Mouse (Mus musculus): ENCODE measurements at regions not wholly inside any gene's neighbourhood (a gene's known extent, or its start where the extent isn't known, plus 50 kb on each side); places are given as distances from the start of the nearest gene placed in this dataset.

DNA sequence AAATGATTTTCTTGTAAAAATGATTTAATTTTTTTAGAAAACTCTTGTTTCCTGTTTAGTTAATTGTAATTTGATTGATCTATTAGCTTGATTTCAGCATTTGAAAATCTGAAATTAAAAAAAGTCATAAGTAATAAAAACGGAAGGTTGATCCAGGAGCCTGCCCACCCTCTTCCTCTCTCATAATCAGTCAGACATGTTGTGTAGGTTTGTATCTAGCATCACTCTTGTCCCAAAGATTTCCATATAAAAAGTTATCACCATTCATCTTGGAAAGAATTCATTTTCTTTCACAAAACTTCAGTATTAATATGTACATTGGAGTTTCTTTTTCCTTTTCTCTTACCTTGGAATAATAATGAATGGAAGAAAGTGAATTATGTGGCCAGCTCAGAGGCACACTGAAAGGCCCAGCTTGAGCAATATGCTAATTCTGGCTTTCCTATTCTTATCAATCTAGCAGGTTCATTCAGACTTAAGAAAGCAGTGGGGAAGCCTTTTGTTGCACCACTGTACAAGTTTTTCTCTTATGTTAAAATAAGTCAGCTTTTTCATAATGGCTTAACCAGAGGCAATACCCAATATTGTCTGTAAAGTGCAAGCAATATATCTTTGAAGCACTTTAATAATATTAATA is 185.6 kb upstream of the Grm3 start (continued):
- TF ChIP-seq SIN3A (IDR thresholded peaks at IDR 0.05; ENCODE audit: low read length) (no peak), ZC3H11A (IDR thresholded peaks at IDR 0.05; ENCODE audit: low read depth, low read length) (no peak), E2F4 (IDR thresholded peaks at IDR 0.05; ENCODE audit: borderline replicate concordance, low read depth, low read length) (no peak), CHD2 (IDR thresholded peaks at IDR 0.05; ENCODE audit: low read length) (no peak)

DNA sequence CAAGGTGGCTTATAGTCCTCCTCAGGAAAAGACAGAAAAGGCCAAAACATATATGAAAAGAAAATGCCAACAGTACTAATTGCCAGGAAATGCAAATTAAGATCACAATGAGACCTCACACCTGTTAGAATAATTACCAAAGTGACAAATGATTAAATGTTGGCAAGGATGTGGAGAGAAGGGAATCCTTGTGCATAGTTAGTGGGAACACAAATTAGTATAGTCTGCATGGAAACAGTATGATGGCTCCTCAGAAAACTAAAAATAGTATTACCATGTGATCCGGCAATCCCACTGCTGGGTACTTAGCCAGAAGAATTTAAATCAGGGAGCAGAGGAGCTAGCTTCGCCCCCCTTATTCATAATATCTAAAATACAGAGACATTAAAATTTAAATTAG is 170.3 kb upstream of the Grm3 start:
- Histone ChIP-seq H3K36me3 (ENCODE audit: control insufficient read depth in 1 of 2, insufficient read depth in 2 of 2, low read length in 2 of 2) (no peaks in the 10 kb centered on the region), H3K27me3 (ENCODE audit: control insufficient read depth in 1 of 2, insufficient read depth in 2 of 2, low read length in 2 of 2) (no peaks in the 10 kb centered on the region), H3K9me3 (replicated peaks; ENCODE audit: insufficient read depth, low read length) (no peaks in the 10 kb centered on the region), H3K79me2 (ENCODE audit: control insufficient read depth, insufficient read depth, low read length, poor library complexity) (no peaks in the 10 kb centered on the region), H3K4me1 (ENCODE audit: control insufficient read depth in 1 of 2, insufficient read depth in 2 of 2, low read length in 2 of 2) (no peaks in the 10 kb centered on the region), H3K27ac (ENCODE audit: control insufficient read depth, low read depth, low read length) (no peak overlapping the region), H3K4me3 (ENCODE audit: control insufficient read depth in 1 of 2, insufficient read depth in 1 of 2, low read depth in 2 of 2, low read length in 2 of 2) (no peak overlapping the region), H3K9ac (ENCODE audit: control insufficient read depth, low read depth, low read length, poor library complexity, severe bottlenecking) (no peak overlapping the region)
- no peak for DNase-seq (ENCODE audit: low read depth, low spot score)
- no peak for TF ChIP-seq BHLHE40 (IDR thresholded peaks at IDR 0.05; ENCODE audit: borderline replicate concordance, low read depth, low read length)
- TF ChIP-seq HCFC1 (IDR thresholded peaks at IDR 0.05; ENCODE audit: low read depth, low read length): no peak
- TF ChIP-seq USF1 (IDR thresholded peaks at IDR 0.05; ENCODE audit: low read depth, low read length): no peak
- no peak for TF ChIP-seq POLR2AphosphoS5 (IDR thresholded peaks at IDR 0.05; ENCODE audit: borderline replicate concordance, low read depth, low read length)
- TF ChIP-seq KAT2A (conservative IDR thresholded peaks at IDR 0.05; ENCODE audit: low read depth, low read length): no peak
- TF ChIP-seq EP300 (IDR thresholded peaks at IDR 0.05; ENCODE audit: low read depth in 1 of 2, low read length in 2 of 2): no peak
- no peak for TF ChIP-seq RAD21 (IDR thresholded peaks at IDR 0.05; ENCODE audit: low read depth, low read length)
- no peak for TF ChIP-seq ZNF384 (IDR thresholded peaks at IDR 0.05; ENCODE audit: low read depth, low read length)
- no peak for TF ChIP-seq RCOR1 (IDR thresholded peaks at IDR 0.05; ENCODE audit: low read depth, low read length)
- TF ChIP-seq MAFK (IDR thresholded peaks at IDR 0.05; ENCODE audit: borderline replicate concordance, low read depth, low read length): no peak
- no peak for TF ChIP-seq E2F4 (IDR thresholded peaks at IDR 0.05; ENCODE audit: borderline replicate concordance, low read depth, low read length)
- TF ChIP-seq GATA1 (IDR thresholded peaks at IDR 0.05; ENCODE audit: low read depth, low read length): no peak
- TF ChIP-seq CHD1 (IDR thresholded peaks at IDR 0.05; ENCODE audit: low read depth, low read length): no peak
- TF ChIP-seq TBP (IDR thresholded peaks at IDR 0.05; ENCODE audit: low read depth, low read length): no peak
- no peak for TF ChIP-seq TCF12 (IDR thresholded peaks at IDR 0.05; ENCODE audit: low read depth, low read length)
- TF ChIP-seq NRF1 (IDR thresholded peaks at IDR 0.05; ENCODE audit: insufficient read depth, low read depth, low read length, poor library complexity, severe bottlenecking): no peak
- no peak for TF ChIP-seq TAL1 (IDR thresholded peaks at IDR 0.05; ENCODE audit: low read length)
- TF ChIP-seq ZMIZ1 (IDR thresholded peaks at IDR 0.05; ENCODE audit: low read depth, low read length): no peak

Data from MEL (cell line).